Mouse (Mus musculus) effector memory CD4-positive, alpha-beta T cell, adult 7 months (primary cell): ENCODE data around the gene Pthlh. TPM values are rescaled to one million over a fixed set of nuclear protein-coding genes. Genes with fewer than 3 reads are reported as not detected.

Experiments
- polyA plus RNA-seq: library from polyadenylated mRNA; unstranded; fragments of 100-300 nt; shearing (Covaris generic); gene quantifications from one replicate; pipeline ENCODE4 v1.2.1, GENCODE M21; 2017

The Pthlh gene
- polyA plus RNA-seq, result not detected

GRCm38 (mm10) chr6:147263587-147264565, at the start of gene Pthlh:
Pthlh (minus strand) TSS chr6:147264183.

Other genes starting within 250 kb of the Pthlh start
- 0.48 TPM for gene Rep15, start 231.6 kb downstream of the Pthlh start, polyA plus RNA-seq
- 33.9 TPM for gene Mrps35, start 221.4 kb downstream of the Pthlh start, polyA plus RNA-seq
- not detected for gene Mansc4, start 177.2 kb downstream of the Pthlh start, polyA plus RNA-seq
- gene Klhl42, start 172.8 kb downstream of the Pthlh start, polyA plus RNA-seq, result 6.4 TPM
- gene Ccdc91, start 211.6 kb upstream of the Pthlh start, polyA plus RNA-seq, result 16.3 TPM